Mouse (Mus musculus): Measurements from ENCODE around the gene Parva. TPM values are rescaled to one million over a fixed set of nuclear protein-coding genes. Genes with fewer than 3 reads are reported as not detected.

Parva gene
- total RNA-seq, 2 experiments from 2014 or later = 25.6 to 26.8 TPM

DNA sequence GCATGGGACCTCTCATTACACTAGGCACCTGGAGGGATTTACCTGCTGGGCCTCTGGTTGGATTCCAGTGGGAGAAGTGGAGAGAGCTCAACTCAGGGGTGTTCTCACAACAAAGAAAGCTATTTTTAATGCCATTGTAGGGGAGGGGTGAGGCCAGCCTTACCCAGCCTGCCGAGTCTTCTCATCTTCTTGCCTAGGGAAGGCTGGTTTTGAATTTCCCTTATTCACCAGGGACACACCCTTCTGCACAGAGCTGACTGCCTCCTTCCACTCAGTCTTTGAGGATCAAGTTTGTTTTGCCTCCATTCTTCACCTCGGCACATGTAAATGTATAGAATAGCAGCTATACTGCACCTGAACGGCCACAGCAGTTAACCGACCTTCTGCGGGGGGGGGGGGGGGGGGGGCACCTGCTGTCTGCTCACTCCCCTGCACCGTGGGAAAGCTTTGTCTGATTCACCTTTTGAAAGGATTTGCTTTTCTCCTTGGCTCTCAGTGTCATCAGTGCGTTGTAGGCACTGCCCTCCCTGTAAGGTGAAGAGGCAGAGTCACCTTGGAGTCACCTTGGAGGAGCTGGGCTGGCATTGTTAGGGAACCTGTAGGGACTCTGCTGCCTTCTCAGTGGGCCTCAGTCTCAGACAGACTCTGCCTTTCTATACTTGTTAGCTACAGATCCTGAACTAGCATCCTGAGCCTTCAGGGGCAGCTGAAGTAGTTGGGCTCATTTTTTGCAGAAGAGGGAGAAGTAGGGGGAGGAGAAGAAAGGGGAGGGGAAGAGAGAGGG lies 10.4 kb upstream of the Parva start:
- DNase-seq = no peak
- intact Hi-C loops (cut with DNase I) = no loop called here

DNA sequence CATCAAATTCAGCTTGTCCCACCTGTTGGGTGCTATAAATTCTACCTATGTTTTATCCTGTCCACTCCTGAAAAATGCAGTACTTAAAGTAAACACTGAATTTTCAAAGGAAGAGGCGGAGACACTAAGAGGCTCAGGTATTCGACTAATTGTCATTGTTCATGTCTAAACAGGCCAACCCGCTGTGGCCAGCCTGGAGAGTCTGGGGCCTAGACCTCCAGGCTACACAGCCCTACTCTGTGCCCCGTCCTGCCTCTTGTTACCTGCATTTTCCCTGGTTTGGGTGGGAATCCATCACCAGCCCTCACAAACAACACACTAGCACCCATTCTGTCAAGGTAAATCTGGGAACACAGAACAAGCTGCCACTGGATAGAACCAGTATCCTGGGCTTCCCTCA lies 9.7 kb upstream of the Parva start:
- intact Hi-C loops (cut with DNase I) = no loop called here
- DNase-seq = no peak

DNA sequence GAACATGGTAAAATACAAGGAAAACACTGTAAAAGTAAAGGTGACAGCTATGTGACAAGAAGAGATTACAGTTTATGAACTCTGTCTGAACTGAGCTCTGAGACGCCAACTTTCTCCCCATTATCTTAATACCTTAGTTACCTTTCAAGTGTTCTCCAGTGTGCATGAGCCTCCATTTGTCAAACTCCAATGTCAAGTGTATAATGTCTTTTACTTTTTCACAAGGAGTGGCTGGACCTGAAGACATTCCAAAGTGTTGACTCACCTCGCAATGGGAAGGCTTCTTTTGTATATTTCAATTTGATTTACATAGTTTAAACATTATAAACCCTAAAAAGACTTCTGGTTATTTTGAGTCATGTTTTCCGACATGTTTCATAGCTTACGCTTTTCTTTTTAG lies 3.9 kb upstream of the Parva start:
- intact Hi-C loops (cut with DNase I) = no loop called here
- DNase-seq = no peak

DNA sequence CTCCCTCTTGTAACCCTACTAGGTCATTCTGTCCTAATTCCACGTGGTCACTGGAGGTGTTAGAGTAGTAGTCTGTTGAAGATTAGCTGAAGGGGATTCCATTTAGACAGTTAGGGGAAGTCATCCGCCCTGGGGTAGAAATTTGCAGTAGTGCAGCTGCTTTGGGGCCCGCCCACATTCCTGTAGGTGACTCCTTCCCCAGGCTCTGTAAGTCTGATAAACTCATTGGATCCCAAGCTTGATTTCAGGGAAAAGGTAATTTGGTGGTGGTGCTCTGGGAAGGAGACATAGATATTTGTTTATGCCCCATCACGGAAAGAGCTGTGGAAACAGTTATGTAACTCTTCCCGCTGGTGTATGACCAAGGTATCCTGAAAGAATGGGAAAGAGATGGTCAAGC lies 494 bp upstream of the Parva start:
- intact Hi-C loops (cut with DNase I) = no loop called here
- no peak for DNase-seq

DNA sequence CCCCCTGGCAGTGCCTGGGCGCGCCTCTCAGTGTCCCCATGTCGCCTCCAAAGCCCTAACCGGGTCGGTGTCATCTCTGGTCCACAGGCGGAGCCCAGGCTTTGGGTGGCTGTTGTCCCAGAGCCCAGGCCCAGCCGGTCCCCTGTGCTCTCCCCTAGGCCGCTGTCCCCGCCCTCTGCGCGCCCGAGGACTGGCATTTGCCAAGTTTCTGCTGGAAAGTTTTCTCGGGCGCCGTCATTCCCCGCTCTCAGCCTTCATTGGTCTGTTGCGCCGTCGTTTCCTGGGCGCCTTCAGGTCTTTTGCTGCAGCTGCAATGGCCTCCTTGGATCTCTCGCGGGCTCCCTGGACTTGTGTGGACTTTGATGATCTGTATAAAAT lies 842 bp downstream of the Parva start:
- DNase-seq = peak; percentile 82
- intact Hi-C loops (cut with DNase I) = no loop called here

DNA sequence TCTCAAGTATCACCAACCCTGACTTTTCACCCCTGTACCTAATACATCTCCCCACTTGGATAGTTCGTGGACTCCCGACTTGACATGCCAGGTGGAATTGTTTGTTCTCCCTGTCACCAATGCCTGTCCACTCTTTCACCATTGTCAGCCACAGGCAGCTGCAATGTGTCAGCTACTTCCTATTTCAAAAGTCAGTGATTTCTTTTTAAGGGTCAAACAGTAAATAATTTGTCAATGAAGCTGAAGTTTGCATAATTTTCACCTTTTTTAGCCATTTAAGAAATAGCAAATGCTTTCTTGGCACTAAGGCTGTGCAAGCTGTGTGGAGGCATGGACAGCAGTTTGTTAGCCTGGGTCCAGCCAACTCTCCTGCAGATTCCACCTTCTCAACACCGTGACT lies 12.5 kb downstream of the Parva start:
- intact Hi-C loops (cut with DNase I) = no loop called here
- DNase-seq = no peak

DNA sequence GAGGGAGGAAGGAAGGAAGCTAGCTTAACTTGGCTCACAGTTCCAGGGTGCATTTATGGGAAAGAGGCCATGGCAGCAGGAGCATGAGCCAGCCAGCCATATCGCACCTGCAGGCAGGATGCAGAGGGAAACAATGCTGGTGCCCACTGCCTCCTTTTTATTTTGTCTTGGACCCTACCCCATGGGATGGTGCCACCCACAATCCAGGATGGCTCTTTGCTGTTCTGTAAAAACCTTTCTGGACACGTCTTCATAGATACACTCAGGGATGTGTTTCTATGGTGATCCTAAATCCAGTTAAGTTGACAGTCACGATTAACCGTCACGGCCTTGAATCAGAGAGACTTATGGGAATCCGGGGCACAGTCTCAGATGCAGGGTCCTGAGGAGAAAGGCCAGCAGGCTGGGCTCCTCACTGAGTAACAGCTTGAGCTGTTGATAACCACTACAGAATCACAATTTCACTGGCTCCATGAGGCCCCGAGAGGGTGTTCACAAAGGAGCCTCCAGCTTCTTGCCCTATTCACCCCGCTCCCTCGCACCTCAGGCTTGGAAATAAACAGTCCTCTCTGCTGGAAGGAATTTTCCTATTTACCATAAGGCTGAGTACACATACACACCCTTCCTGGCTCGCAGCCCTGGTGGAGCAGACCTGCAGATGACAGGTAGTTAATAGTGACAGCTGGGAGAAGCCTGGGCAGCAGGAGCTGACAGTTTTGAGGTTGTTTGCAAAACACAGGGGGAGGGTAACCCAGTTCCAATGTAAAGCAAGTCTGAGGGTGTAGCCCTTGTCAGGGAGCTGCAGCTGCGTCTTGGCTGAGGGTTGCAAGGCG lies 17.1 kb downstream of the Parva start:
- DNase-seq = peak; percentile 59
- intact Hi-C loops (cut with DNase I) = no loop called here

DNA sequence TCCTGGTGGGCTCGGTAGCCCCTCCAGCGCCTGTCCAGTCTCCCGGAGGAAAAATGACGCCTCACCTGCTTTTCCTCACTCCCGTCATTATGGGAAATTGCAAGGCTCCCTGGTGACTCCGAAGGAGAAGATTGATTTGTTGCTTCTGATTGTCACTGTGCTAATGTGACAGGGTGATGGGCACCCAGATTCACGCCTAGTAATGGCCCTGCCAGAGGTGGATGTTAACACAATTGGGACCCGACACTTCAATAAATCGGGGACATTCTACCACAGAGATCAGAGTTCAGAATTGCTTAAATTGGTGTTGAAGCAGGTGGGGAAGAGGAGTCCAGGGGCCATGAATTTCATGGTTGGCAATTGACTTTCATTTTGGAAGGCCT lies 17.7 kb downstream of the Parva start:
- intact Hi-C loops (cut with DNase I) = no loop called here
- no peak for DNase-seq

DNA sequence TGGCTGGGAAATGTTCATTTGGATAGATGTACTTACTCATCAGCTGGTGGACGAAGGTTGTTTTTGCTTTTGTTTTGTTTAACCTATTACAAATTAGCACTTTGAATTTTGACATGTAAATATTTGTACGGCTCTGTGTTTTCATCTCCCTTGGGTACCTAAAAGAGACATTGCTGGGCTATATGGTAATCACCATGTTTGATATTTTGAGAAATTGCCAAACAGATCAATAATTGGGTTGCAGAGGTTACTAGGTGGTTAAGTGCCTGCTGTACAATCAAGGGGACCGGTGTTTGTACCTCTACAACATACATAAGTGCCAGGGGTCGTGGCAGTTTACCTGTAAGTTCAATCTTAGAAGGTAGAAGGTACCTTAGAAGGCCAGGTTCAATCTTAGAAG lies 19.2 kb downstream of the Parva start:
- intact Hi-C loops (cut with DNase I) = no loop called here
- no peak for DNase-seq

DNA sequence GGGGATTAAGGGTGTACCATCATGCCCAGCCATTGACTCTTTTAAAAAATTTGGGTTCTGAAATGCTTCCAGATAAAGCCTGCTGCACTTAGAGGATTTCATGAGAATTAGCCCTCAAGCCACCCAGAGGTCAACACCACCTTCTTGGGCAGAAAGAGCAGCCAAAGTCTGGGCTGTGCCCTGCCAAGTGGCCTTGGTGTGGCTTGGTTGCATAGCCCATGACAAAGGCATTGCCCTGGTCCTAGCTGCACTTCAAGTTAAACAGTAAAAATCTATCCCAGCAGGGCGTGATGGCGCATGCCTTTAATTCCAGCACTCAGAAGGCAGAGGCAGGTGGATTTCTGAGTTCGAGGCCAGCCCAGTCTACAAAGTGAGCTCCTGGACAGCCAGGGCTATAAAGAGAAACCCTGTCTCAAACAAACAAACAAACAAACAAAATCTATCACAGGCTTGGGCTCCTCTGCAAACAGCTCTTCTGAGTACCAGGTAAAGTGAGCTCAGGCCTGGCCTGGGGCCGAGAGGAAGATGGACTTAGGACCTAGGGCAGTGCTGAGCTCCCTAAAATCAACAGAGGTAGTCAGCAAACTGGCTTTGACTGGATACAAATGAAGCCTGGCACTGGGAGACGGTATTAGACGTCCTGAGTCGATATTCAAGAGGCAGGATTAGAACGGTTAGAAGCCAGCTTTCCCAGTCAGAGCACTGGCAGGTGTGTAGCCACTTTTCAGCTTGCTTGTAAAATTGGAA lies 22.8 kb downstream of the Parva start:
- no peak for DNase-seq
- intact Hi-C loops (cut with DNase I) = no loop called here

DNA sequence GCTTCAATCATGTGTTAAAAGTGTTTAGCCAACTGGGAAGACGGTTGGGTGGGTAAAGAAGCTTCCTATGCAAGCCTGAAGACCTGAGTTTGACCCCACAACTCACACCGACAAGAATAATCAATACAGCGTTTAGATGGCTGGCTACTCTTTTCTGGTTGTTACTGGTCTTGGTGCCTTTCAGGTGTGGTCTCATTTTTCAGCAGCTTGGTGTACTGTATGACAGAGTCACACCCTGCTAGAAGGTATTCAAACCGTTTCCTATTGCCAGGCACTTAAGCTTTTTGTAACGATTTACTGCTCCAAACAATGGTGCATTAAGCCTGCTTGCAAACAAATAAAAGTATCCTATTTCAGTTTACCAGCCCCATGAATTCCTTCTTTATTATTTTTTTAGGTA lies 25.2 kb downstream of the Parva start:
- intact Hi-C loops (cut with DNase I) = no loop called here
- no peak for DNase-seq

DNA sequence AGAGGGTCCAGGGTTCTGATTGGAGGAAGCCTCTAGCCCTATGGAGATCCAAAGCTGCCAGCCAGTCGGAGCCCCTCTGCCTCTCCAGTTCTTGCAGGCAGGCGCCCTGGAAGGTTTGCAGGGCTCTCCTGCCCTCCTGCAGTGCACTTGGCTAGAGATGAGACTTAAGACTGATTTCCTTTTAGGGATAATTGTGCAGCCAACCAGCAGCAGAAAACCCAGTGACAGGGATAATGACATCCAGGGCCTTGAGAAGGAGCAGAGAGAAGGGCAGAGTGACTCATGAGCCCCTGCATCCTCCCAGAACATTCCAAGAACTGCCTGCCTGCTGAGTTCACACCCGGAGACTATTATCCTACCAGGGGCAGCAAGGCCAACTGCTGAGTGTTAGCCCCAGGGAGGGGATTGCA lies 26.5 kb downstream of the Parva start:
- intact Hi-C loops (cut with DNase I) = no loop called here
- peak; percentile 26 for DNase-seq

DNA sequence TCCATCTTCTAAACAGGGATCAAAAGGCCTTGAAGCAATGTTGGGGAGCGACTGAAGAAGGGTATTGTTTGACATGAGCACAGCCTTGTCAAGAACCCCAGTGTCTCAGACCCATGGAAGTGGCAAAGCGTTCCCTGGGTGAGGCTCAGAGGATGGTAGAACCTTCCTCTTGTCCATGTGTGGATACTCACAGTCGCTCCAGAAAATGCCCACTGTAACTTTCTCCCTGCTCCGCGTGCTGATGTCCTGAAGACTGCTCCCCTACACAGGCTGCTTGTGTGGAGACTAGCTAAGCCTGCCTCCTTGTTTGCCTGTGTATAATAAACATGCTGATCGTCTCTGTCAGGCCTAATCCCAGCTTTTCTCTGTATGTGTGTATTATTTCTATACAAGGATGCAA lies 27.1 kb downstream of the Parva start:
- DNase-seq = no peak
- intact Hi-C loops (cut with DNase I) = no loop called here

DNA sequence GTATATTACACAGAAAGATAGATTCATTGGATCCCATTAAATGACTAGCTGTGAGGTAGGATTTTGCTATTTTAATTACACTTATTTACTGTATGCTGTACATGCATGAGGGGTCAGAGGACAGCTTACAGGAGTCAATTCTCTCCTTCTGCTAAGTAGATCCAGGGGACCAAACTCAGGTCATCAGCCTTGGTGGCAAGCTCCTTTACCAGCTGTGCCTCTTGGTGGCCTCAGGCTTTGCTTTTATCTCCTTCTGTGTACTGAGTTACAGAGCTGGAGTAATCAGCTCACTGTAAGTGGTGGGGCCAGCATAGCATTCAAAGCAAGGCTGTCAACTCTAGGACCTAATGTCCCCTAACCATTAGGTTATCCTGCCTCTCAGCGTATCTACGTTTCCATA lies 27.6 kb downstream of the Parva start:
- no peak for DNase-seq
- intact Hi-C loops (cut with DNase I) = no loop called here

DNA sequence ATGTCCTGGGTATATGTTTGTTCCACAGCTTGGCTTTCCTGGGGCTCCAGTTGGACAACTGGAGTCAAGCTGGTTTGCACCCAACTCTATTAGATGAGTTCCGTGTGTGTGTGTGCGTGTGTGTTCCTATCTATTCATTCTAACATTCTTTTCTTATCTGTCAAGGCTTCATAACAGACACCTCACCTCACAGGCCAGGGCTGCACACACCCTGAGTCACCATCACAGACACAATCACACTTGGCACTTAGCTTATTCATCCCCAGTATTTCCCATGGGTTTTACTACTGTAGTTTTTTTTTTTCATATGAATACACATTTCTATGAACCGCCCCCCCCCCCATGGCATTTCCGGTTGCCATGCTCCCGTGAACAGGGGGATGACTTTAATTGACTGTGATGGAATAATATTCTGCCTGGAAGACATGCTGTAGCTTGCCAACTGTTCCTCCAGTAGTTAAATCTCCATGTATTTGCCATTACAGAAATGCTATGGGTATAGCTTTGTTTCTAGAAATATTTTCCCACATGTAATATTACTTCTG lies 28.3 kb downstream of the Parva start:
- intact Hi-C loops (cut with DNase I) = no loop called here

DNA sequence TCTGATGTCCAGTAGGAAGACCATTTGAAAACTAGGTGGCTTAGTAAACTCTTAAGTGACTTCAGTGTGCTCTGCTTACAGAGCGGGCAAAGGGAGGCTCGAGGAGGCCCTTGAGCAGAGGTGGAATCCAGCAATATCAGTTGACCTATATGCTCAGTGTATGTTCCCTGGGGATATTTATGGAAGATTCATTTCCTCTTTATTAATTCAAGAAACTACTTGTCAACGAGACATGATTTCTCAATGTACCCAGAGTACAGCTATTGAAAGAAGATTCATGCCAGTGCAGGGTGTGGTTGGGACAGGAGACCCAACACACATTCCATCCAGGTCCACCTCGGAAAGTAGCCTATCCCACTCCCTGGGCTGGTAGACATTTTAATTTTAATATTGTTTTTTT lies 30.1 kb downstream of the Parva start:
- no peak for DNase-seq
- intact Hi-C loops (cut with DNase I) = no loop called here

More for the DNA sequence above, 28.3 kb downstream of the Parva start:
- DNase-seq = no peak

DNA sequence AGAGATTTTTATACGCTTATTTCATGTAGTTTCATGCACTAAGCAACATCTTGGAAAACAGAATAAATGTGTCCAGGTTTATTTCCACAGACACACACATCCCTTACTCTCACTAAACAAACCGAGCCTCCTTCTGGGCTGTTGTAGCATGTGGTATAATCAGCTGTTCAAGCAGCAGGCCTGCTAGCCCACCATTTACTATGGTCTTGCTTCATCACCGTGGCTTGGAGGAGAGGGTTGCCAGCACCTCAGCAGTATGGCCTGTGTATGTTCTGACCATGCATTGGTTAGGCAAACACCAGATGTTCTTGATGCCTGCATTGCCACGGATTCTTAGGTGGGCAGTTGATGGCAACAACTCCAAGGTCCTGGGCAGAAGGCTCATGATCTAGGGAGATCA lies 30.6 kb downstream of the Parva start:
- DNase-seq = no peak
- intact Hi-C loops (cut with DNase I) = no loop called here

DNA sequence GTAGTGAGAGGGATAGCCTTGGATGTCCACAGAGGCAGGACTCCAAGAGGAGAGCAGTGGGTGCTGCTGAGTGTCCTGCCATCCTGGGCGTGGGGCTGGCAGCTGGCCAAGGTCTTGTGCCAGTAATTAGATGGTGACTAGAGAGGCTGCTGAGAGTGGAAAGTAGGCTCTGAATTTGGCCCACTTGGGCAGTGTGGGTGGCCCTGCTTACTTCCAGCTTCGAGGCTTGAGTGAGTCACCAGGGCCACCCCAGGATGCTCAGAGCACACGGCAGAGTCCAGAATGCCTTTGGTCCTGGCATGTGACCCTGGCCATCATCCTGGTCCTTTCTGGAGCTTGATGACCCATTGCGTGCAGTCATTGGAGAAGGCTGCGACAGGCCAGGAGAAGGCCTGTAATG lies 31.1 kb downstream of the Parva start:
- intact Hi-C loops (cut with DNase I) = no loop called here
- peak; percentile 77 for DNase-seq

DNA sequence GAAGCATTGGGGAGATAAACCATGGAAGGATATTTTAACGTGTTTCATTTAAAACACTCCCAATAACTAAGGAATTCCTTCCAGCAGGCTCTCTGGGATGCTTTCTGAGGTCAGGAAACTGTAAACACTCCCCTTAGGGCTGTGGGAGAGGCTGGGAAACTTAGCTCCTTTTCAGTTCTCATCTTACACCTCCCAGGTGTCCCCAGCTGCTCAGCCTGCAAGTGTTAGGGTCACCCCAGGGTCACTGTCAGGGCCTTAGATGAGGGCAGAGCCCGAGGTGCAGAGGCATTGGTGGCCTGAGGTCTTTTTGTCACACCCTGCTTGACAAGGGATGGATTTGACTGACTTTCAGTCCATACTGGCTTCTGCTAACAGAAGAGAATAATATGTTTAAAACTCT lies 35.8 kb downstream of the Parva start:
- intact Hi-C loops (cut with DNase I) = no loop called here
- no peak for DNase-seq

DNA sequence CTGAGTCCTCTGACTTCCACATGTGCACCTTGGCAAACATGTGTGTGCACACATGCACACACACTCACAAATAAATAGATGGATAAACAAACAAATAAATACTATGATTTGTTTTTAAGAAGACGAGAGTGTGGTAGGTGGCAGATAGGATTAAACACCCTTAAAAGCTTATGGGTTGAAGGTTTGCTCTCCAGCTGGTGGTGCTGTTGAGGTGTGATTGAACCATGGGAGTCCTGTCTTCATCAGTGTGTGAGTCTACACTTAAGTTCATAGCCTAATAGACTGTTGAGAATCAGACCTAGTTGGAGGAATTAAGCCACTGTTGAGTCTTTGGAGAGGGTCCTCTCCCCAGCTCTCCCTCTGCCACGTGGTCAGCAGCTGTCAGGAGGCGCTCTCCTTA lies 38.6 kb downstream of the Parva start:
- no peak for DNase-seq
- intact Hi-C loops (cut with DNase I) = no loop called here

DNA sequence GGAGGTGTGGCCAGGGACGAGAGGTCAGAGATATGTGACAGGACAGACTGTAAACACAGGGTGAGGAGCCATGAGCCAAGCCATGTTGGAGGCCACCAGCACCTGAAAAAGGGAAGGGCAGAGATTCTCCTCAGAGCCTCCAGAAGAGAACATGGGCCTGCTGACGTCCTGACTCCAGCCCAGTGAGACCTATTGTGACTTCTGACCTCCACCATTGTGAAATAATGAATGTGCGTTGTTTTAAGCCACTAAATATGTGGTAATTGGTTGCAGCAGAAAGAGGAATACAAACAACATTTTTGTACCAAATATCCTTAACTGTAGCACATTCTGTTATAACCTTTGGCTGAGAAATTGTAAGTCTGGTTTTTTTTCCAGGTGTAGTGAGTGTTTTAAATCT lies 39.5 kb downstream of the Parva start:
- no peak for DNase-seq
- intact Hi-C loops (cut with DNase I) = no loop called here

Measured in left cerebral cortex, postnatal 4 days (tissue).